Mouse (Mus musculus): Measurements from ENCODE around the gene 4930519P11Rik. TPM values are rescaled to one million over a fixed set of nuclear protein-coding genes. Genes with fewer than 3 reads are reported as not detected.
A peak's percentile ranks its signal among the peaks of the same experiment; 100 is the strongest.

The 4930519P11Rik gene
- polyA plus RNA-seq, 1 experiment from 2014 or later = not detected

DNA sequence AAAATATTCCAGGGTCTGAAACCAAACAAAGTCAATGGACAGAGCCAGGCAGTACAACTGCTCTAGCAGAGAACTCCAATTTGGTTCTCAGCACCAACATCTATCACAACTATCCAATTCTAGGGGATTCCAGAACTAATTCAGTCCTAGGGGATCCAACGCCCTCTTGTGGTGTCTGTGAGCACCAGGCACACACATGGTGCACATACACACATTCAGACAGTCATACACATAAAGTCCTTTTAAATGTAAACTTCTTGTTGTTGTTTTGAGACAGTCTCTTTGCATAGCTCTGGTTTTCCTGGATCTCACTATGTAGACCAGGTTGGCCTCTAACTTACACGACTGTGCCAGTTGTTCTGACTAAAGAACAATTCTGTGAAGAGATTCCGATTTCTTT, 37.2 kb upstream of the 4930519P11Rik start:
- H3K27me3 ChIP-seq (ENCODE audit: insufficient read depth, low read length) = no peaks in the 10 kb centered on the region
- no peaks in the 10 kb centered on the region for H3K9me3 ChIP-seq (ENCODE audit: low read length)
- peak overlapping the region; percentile 93; the same call in 1 of the 2 replicates for H3K27ac ChIP-seq (ENCODE audit: low read length)
- no peaks in the 10 kb centered on the region for H3K36me3 ChIP-seq (ENCODE audit: insufficient read depth, low read length)
- H3K4me2 ChIP-seq (replicated peaks; ENCODE audit: low read depth, low read length) = no peak overlapping the region
- no peak overlapping the region for H3K4me3 ChIP-seq (ENCODE audit: low read length)
- no peak for ATAC-seq (ENCODE audit: low FRiP score, low TSS enrichment)
- WGBS = 82% methylated on average over 3 of the region's 3 CpGs
- H3K4me1 ChIP-seq (ENCODE audit: insufficient read depth, low read length) = no peaks in the 10 kb centered on the region
- no peak overlapping the region for H3K9ac ChIP-seq (replicated peaks; ENCODE audit: low read length)

DNA sequence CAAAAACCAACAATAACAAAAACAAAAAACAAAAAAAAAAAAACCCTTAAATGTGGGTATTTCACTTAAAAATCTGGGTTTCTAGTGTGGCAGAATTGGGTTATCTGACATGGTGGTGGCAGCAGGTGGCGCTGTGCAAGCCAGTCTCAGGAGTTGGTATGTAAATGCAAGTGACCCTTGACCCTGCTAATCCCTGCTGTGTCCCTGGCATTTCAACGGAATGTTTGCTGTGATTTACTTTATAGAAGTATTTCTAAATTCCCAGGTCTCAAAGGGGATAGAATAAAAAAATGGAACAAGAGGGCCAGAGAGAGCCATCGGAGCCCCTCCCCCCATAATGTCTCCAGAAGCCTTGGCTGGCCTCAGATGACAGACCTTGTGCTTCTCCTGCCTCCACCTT, 34.8 kb upstream of the 4930519P11Rik start:
- Histone ChIP-seq H3K36me3 (ENCODE audit: insufficient read depth, low read length) (peaks cover 10% of the 10 kb centered on the region), H3K27me3 (ENCODE audit: insufficient read depth, low read length) (no peaks in the 10 kb centered on the region), H3K4me2 (replicated peaks; ENCODE audit: low read depth, low read length) (no peak overlapping the region), H3K27ac (ENCODE audit: low read length) (no peak overlapping the region), H3K9me3 (ENCODE audit: low read length) (no peaks in the 10 kb centered on the region), H3K9ac (replicated peaks; ENCODE audit: low read length) (no peak overlapping the region), H3K4me3 (ENCODE audit: low read length) (no peak overlapping the region), H3K4me1 (ENCODE audit: insufficient read depth, low read length) (no peaks in the 10 kb centered on the region)
- no peak for ATAC-seq (ENCODE audit: low FRiP score, low TSS enrichment)
- WGBS = 25% methylated on average over 3 of the region's 3 CpGs

DNA sequence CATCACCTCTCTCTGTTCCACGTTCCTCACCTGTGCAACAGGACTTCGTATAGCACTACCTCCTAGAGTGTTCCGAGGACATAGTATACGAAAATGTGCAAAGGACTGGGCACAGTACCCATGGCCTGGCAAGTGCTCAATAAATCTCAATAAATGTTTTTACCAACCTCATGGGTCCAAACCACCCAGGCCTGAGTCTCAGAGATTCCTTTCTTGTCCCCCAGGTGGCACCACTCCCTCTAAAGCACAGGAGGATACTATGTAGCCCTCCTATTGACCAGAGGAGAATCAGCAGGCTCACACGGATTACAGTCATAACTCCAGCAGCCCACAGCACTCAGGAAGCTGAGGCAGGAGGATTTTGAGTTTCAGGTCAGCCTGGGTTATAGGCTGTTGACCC, 33.4 kb upstream of the 4930519P11Rik start:
- no peak overlapping the region for H3K27ac ChIP-seq (ENCODE audit: low read length)
- no peaks in the 10 kb centered on the region for H3K27me3 ChIP-seq (ENCODE audit: insufficient read depth, low read length)
- H3K9me3 ChIP-seq (ENCODE audit: low read length) = no peaks in the 10 kb centered on the region
- no peak overlapping the region for H3K4me3 ChIP-seq (ENCODE audit: low read length)
- H3K9ac ChIP-seq (replicated peaks; ENCODE audit: low read length) = no peak overlapping the region
- peaks cover 10% of the 10 kb centered on the region for H3K36me3 ChIP-seq (ENCODE audit: insufficient read depth, low read length)
- WGBS = 78% methylated on average over 5 of the region's 5 CpGs
- H3K4me2 ChIP-seq (replicated peaks; ENCODE audit: low read depth, low read length) = no peak overlapping the region
- H3K4me1 ChIP-seq (ENCODE audit: insufficient read depth, low read length) = no peaks in the 10 kb centered on the region
- ATAC-seq (ENCODE audit: low FRiP score, low TSS enrichment) = no peak

DNA sequence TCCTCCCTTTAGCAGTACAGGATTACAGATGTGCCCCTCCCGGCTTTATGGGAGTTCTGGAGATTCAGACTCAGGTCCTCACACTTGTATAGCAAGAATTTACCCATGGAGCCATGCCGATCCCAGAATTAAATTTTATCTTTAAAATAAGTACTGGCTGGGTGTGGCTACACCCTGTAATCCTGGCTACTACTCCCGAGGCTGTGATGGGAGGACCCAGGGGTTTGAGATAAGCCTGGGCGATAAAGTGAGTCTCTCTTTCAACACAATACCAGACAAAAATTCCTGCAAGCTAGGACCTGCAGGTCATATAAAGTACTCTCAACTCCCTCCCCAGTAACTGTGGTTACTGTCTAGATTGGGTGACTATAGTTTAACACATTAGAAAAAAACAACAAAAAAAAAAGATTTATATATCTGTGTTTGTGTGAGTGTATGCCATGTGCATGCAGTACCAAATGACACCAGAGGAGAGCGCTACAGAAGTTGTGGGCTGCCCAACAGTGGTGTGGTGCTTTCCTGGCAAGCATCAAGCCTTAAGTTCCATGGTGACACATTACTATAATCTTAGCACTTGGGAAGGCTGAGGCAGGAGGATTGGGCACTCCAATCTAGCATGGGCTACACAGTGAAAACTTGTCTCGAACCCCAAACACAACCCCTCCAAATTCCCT, 29.6 kb upstream of the 4930519P11Rik start:
- Histone ChIP-seq H3K9me3 (ENCODE audit: low read length) (0 out of 2 replicates have a peak, but pooled peaks cover 5% of the 10 kb centered on the region), H3K27me3 (ENCODE audit: insufficient read depth, low read length) (no peaks in the 10 kb centered on the region), H3K27ac (ENCODE audit: low read length) (peak overlapping the region; percentile 89), H3K4me1 (ENCODE audit: insufficient read depth, low read length) (no peaks in the 10 kb centered on the region), H3K4me2 (replicated peaks; ENCODE audit: low read depth, low read length) (no peak overlapping the region), H3K9ac (replicated peaks; ENCODE audit: low read length) (no peak overlapping the region), H3K4me3 (ENCODE audit: low read length) (no peak overlapping the region), H3K36me3 (ENCODE audit: insufficient read depth, low read length) (peaks cover 23% of the 10 kb centered on the region)
- 0 out of 2 replicates have a peak, but pooled peaks have one; percentile 1 for ATAC-seq (ENCODE audit: low FRiP score, low TSS enrichment)
- WGBS = 70% methylated on average over 6 of the region's 6 CpGs

DNA sequence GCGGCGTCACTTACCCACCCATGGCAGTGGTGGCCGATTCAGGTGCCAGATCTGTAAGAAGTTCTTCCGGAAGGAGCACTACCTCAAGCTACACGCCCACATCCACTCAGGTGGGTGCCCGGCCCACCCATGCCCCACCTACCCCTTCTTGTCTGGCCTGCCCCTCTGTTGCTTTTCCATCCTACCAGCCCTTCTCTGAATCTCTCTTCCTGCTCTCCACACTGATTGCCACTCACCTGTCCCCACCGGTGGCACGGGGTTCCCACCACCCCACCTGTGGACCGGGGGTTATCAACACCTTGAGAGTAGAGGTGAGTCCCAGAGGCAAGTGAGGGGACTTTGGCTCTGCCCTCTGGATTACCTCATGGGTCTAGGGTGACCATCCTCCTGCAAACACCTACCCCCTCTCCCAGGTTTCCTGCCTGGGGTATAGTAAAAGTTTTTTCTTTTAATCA, 28.8 kb upstream of the 4930519P11Rik start:
- peak; percentile 71 for ATAC-seq (ENCODE audit: low FRiP score, low TSS enrichment)
- Histone ChIP-seq H3K9ac (replicated peaks; ENCODE audit: low read length) (no peak overlapping the region), H3K4me2 (replicated peaks; ENCODE audit: low read depth, low read length) (0 out of 2 replicates have a peak overlapping the region, but pooled peaks have one; percentile 22), H3K27me3 (ENCODE audit: insufficient read depth, low read length) (no peaks in the 10 kb centered on the region), H3K4me3 (ENCODE audit: low read length) (peak overlapping the region; percentile 11), H3K9me3 (ENCODE audit: low read length) (0 out of 2 replicates have a peak, but pooled peaks cover 5% of the 10 kb centered on the region), H3K4me1 (ENCODE audit: insufficient read depth, low read length) (no peaks in the 10 kb centered on the region), H3K36me3 (ENCODE audit: insufficient read depth, low read length) (peaks cover 24% of the 10 kb centered on the region), H3K27ac (ENCODE audit: low read length) (peak overlapping the region; percentile 89)
- WGBS = 84% methylated on average over 9 of the region's 9 CpGs

DNA sequence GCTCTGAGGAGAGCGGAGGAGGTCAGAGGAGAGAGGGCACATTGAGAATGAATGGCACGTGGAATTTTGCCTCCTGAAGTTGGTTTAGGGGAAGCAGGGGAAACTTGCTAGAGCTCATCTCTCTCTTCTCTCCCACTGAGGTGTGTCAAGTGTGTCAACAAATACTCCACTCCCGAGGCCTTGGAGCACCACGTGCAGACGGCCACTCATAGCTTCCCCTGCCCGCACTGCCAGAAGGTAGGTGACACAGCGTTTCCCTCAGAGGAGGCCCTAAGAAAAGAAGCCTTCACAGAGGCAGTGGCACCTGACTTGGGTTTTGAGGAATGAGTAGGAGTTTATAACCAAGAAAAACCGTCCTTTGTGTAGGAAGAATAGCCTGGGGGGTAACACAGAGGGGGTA, 27.9 kb upstream of the 4930519P11Rik start:
- H3K4me1 ChIP-seq (ENCODE audit: insufficient read depth, low read length) = no peaks in the 10 kb centered on the region
- H3K27me3 ChIP-seq (ENCODE audit: insufficient read depth, low read length) = no peaks in the 10 kb centered on the region
- no peak for ATAC-seq (ENCODE audit: low FRiP score, low TSS enrichment)
- WGBS = 74% methylated on average over 8 of the region's 8 CpGs
- H3K4me3 ChIP-seq (ENCODE audit: low read length) = no peak overlapping the region
- no peak overlapping the region for H3K27ac ChIP-seq (ENCODE audit: low read length)
- no peak overlapping the region for H3K9ac ChIP-seq (replicated peaks; ENCODE audit: low read length)
- peaks cover 26% of the 10 kb centered on the region for H3K36me3 ChIP-seq (ENCODE audit: insufficient read depth, low read length)
- 0 out of 2 replicates have a peak, but pooled peaks cover 5% of the 10 kb centered on the region for H3K9me3 ChIP-seq (ENCODE audit: low read length)
- no peak overlapping the region for H3K4me2 ChIP-seq (replicated peaks; ENCODE audit: low read depth, low read length)

DNA sequence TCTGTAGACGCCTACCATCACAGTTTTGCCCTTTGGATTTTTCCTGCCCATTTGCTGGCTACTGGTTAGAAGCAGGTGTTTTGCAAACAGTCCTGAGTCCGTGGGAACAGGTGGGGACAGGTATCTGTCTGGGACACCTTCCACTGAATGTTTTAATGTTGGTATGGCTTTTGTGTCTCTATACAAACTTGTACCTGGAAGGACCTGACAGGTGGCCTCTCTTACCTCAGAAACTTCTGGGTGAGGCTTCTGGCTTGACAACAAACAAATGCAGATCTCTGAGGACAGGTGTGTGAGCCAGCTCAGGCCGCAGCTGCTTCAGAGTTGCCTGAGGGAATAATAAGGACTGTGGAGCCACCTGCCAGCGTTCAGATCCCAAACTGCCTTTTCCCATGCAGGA, 25.9 kb upstream of the 4930519P11Rik start:
- Histone ChIP-seq H3K4me2 (replicated peaks; ENCODE audit: low read depth, low read length) (no peak overlapping the region), H3K9me3 (ENCODE audit: low read length) (0 out of 2 replicates have a peak, but pooled peaks cover 5% of the 10 kb centered on the region), H3K27ac (ENCODE audit: low read length) (no peak overlapping the region), H3K4me1 (ENCODE audit: insufficient read depth, low read length) (no peaks in the 10 kb centered on the region), H3K9ac (replicated peaks; ENCODE audit: low read length) (no peak overlapping the region), H3K36me3 (ENCODE audit: insufficient read depth, low read length) (peaks cover 22% of the 10 kb centered on the region), H3K4me3 (ENCODE audit: low read length) (no peak overlapping the region), H3K27me3 (ENCODE audit: insufficient read depth, low read length) (no peaks in the 10 kb centered on the region)
- 88% methylated on average over 4 of the region's 4 CpGs for WGBS
- no peak for ATAC-seq (ENCODE audit: low FRiP score, low TSS enrichment)

DNA sequence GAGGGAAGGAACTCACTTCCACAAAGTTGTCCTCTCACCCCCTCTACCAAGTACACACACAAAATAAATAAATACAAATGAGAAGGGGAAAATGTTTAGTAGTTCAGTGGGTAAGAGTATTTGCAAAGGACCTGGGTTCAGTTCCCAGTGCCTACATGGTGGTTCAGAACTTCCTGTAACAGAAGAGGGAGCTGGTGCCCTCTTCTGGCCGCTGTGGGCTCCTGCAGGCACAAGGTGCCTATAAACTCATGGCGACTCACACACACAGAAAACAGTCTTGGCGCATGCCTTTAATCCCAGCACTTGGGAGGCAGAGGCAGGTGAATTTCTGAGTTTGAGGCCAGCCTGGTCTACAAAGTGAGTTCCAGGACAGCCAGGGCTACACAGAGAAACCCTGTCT, 25.3 kb upstream of the 4930519P11Rik start:
- no peak overlapping the region for H3K4me3 ChIP-seq (ENCODE audit: low read length)
- no peak for ATAC-seq (ENCODE audit: low FRiP score, low TSS enrichment)
- no peak overlapping the region for H3K9ac ChIP-seq (replicated peaks; ENCODE audit: low read length)
- H3K4me1 ChIP-seq (ENCODE audit: insufficient read depth, low read length) = no peaks in the 10 kb centered on the region
- peaks cover 19% of the 10 kb centered on the region for H3K36me3 ChIP-seq (ENCODE audit: insufficient read depth, low read length)
- H3K27ac ChIP-seq (ENCODE audit: low read length) = no peak overlapping the region
- H3K9me3 ChIP-seq (ENCODE audit: low read length) = 0 out of 2 replicates have a peak, but pooled peaks cover 5% of the 10 kb centered on the region
- H3K4me2 ChIP-seq (replicated peaks; ENCODE audit: low read depth, low read length) = no peak overlapping the region
- no peaks in the 10 kb centered on the region for H3K27me3 ChIP-seq (ENCODE audit: insufficient read depth, low read length)
- 91% methylated on average over 3 of the region's 3 CpGs for WGBS

DNA sequence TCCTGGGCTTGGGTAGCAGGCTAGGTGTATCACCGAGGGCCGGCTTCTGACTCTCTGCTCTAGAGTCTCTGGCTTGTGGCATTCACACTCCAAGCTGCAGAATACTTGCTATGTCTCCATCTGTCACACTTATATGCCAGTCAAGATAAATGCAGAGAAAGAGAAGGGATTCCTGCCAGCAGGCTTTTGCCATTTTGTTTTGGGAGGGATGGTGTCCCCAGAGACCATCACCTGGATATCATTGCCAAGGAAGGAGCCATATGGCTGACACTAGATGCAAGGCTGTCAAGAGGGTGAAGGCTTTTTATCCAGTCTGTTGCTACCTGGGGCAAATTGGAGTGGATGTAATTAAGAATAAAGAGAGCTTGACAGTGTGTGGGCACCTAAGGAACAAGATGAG, 22.6 kb upstream of the 4930519P11Rik start:
- Histone ChIP-seq H3K36me3 (ENCODE audit: insufficient read depth, low read length) (peaks cover 20% of the 10 kb centered on the region), H3K4me2 (replicated peaks; ENCODE audit: low read depth, low read length) (no peak overlapping the region), H3K4me1 (ENCODE audit: insufficient read depth, low read length) (no peaks in the 10 kb centered on the region), H3K9me3 (ENCODE audit: low read length) (0 out of 2 replicates have a peak, but pooled peaks cover 5% of the 10 kb centered on the region), H3K4me3 (ENCODE audit: low read length) (no peak overlapping the region), H3K9ac (replicated peaks; ENCODE audit: low read length) (no peak overlapping the region), H3K27ac (ENCODE audit: low read length) (no peak overlapping the region), H3K27me3 (ENCODE audit: insufficient read depth, low read length) (no peaks in the 10 kb centered on the region)
- ATAC-seq (ENCODE audit: low FRiP score, low TSS enrichment) = no peak
- WGBS = 96% methylated on average over 2 of the region's 2 CpGs

DNA sequence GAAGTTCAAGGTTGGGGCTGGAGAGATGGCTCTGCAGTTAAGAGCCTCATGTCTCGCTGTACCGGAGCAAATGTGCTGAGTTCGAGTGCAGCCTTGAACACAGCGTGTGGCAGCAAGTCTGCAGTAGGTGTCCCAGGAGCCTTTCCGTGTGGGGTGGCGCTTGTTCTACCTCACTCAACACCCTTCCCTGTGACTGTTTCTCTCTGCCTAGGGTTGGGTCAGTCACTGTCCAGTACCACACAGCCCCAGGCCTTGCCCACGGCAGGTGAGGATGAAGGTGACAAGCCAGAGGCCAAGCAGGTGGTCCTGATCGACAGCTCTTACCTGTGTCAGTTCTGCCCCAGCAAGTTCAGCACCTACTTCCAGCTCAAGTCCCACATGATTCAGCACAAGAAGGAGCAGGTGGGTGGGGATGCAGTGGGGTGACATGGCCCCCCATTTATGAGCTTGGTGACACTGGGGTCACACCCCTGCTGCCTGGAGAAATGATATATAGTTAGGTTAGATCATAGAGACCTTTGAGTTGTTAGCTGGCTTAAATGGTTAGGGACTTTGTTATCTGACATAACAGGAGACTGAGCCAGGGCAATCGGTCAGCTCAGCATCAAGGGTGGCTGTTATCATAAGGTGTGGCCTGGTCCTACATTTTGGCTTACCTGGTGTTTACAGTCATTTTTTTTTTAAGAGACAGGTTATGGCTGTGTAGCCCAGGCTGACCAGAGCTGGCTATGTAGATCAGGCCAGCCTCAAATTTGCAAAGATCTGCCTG, 20.8 kb upstream of the 4930519P11Rik start:
- no peaks in the 10 kb centered on the region for H3K27me3 ChIP-seq (ENCODE audit: insufficient read depth, low read length)
- H3K27ac ChIP-seq (ENCODE audit: low read length) = no peak overlapping the region
- ATAC-seq (ENCODE audit: low FRiP score, low TSS enrichment) = no peak
- 90% methylated on average over 9 of the region's 9 CpGs for WGBS
- H3K4me1 ChIP-seq (ENCODE audit: insufficient read depth, low read length) = no peaks in the 10 kb centered on the region
- 0 out of 2 replicates have a peak, but pooled peaks cover 5% of the 10 kb centered on the region for H3K9me3 ChIP-seq (ENCODE audit: low read length)
- H3K4me2 ChIP-seq (replicated peaks; ENCODE audit: low read depth, low read length) = no peak overlapping the region
- no peak overlapping the region for H3K9ac ChIP-seq (replicated peaks; ENCODE audit: low read length)
- no peak overlapping the region for H3K4me3 ChIP-seq (ENCODE audit: low read length)
- H3K36me3 ChIP-seq (ENCODE audit: insufficient read depth, low read length) = peaks cover 19% of the 10 kb centered on the region
